Mouse (Mus musculus) neutrophil, adult 5-6 weeks (primary cell): ENCODE results near the gene Myh10. TPM values are rescaled to one million over a fixed set of nuclear protein-coding genes. Genes with fewer than 3 reads are reported as not detected.

ENCODE experiments used
- ATAC-seq: fragments of 151-379, 151-347 bp; 2 replicates; pipeline ENCODE4 v1.8.0; 2017; ENCODE audit warnings: mild to moderate bottlenecking, moderate TSS enrichment; ENCODE audit not compliant: insufficient number of reproducible peaks, poor library complexity, low FRiP score, severe bottlenecking; ENCODE audit errors: extremely low read depth
- total RNA-seq: library from RNA; stranded (forward); fragments of 200-1000 nt; gene quantifications from 2 replicates; pipeline ENCODE4 v1.2.3, GENCODE M21; 2017

Gene Myh10
- total RNA-seq, result not detected in 2 replicates

DNA sequence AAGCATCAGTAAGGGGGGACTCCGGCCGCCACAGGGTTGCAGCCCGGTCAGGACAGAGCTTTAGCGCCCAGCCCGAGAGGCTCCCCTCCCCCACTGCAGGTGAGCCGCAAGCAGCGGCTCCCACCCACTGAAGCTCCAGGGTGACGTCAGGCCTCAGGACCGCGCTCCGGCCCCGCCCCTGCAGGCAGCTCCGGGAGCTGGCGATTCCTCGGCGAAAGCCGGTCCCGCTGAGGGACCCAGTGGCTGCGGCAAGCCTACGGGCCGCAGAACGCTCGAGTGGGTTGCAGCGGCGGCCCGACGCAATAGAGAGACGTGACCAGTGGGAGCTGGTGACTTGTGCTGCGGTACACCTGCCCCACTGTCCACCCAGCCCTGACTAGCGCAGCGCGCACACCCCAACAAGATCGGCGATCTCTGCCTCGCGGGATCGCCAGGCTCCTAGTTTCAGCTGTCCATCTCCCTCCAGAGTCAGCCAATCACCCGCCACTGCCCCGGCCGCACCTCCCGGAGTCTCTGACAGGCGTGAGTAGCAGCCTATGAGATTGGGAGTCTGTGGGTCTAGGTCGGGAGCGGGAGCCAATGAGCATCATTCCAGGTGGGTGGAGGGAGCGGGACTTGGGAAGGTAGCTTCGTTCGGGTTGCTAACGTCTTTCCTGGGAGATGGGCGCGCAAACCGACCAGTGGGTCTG lies at the start of gene Myh10:
Gene Myh10, plus strand, starts transcription at position 239 of the 689 bp plus-strand sequence.
- peak; percentile 81 for ATAC-seq

DNA sequence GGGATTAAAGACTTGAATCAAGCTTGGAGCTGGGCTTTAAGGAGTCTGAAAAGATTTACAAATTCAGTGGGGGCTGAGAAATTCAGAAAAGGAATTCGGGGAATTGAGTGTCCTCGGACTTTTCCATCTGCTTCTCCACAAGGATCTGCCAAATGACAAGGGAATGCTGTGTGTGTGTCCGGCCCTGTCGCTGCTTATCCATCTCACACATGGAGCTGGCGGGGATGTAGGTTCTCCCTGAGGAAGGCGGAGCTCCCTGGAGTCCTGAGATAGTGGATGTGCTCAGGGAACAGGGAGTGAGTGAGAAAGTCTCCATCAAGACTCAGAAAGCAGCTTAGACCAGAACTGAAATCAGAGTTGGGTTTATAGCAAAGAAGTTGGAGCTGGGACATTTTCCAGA lies 46.6 kb upstream of the Myh10 start:
- ATAC-seq, result no peak

DNA sequence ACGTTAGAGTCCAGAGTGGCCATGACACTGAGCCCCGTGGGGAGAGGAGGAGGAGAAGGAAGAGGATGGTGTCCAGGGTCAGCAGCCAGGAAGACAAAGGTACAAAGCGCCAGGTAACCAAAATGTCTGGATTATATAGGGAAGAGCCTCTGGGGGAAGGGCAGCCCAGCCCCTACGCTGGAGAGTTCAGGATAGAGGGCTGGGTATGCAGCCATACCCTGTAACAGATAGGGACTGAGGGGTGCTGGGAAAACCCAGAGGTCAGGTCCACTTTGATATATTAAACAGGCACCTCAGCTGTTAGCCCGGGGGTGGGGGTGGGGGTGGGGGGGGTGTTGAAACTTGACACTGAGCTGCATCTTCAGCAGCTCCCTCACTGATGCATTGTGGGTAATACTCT lies 43.6 kb upstream of the Myh10 start:
- no peak for ATAC-seq

DNA sequence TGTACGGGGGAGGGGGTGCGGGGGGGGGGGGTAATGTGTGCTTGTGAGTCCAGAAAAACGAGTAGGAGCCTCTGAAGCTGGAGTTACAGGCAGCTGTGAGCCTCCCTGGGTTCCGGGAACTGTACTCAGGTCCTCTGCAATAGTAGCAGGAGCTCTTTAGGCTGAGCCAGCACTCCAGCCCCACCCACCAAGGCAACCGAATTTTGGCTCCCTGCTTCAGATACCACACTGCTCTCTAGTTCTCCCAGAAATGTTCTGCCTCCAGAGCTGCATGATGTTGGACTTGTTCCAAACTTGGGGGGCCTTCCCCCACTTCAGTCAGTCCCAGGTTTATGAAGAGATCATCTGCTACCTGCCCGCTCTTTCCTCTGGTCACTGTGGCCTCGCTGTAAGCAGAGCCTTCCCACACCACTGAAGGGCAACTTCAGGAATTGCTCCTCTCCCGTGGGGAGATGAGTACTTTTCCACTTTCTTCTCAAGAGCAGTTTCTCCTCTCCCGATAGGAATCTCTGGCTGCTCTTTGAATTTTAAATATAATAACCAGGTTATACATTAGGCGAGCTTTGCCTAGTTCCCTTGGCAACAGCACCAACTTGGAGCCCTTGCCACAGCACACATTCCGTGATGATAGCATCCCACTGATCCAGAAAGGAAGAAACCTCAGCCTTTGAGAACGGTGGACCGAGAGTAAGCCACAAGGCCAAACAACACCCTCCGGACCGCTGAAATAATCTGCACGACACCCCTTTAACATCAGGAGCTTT lies 42.8 kb upstream of the Myh10 start:
- no peak for ATAC-seq

- no peak for ATAC-seq
These were observed 39.8 kb upstream of the Myh10 start for GRCm38 (mm10) chr11:68651518-68651917.

- no peak for ATAC-seq
These were observed 35.8 kb upstream of the Myh10 start for GRCm38 (mm10) chr11:68655524-68655923.

GRCm38 (mm10) chr11:68656887-68657685 lies 34.3 kb upstream of the Myh10 start:
- no peak for ATAC-seq

- no peak for ATAC-seq
These were observed 33.5 kb upstream of the Myh10 start for GRCm38 (mm10) chr11:68657811-68658210.

DNA sequence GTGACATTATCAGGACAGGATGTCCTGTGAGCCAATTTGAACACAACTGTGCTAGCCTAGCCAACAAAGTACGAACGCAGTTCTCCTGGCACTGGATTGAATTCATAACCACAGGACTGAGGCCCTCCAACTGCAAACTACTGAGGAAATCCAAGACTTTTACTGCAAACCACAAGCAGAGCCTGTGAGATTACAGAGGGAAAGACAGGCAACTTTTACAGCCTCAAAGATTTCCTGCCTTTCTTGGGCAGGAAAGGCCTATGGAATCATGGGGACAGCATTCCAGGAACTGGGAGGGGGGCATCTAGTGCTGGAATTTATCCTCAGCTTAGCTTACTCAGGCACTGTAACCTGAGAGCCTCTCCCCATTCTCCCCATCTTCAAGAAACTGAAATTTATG lies 26.0 kb upstream of the Myh10 start:
- no peak for ATAC-seq

- ATAC-seq, result no peak
These were observed 25.1 kb upstream of the Myh10 start for GRCm38 (mm10) chr11:68666210-68666609.

DNA sequence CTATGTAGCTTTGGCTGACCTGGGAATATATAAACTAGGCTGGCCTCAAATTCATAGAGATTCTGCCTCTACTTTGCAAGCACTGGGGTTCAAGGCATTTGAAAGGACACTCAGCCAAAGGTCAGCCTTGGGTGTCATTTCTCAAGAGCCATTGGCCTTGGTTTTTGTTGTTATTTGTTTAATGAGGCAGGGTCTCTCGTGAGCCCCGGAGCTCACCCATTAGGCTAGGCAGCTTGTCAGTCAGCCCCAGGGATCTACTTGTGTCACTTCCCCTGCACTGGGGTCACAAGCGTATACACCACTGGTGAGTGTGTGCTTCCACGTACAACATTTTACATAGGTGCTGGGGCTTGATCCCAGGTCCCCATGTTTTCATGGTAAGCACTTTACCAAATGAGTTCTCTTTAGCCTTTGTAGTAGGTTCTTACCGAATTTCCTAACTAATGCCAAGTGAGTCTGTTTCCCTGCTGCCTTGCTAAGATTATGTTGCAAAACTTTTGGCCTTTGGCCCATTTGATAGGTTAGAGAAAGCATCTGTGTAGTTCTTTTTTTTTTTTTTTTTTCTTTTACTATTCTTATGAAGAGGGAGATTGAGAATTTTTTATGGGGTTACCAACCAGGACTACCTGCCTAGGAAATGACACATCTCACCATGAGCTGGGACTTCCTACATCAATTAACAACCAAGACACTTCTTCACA lies 18.9 kb upstream of the Myh10 start:
- ATAC-seq, result no peak

GRCm38 (mm10) chr11:68674071-68674470 lies 17.3 kb upstream of the Myh10 start:
- ATAC-seq, result no peak

GRCm38 (mm10) chr11:68674643-68675042 lies 16.7 kb upstream of the Myh10 start:
- ATAC-seq, result no peak

- ATAC-seq, result no peak
These were observed 16.1 kb upstream of the Myh10 start for GRCm38 (mm10) chr11:68675274-68675673.

DNA sequence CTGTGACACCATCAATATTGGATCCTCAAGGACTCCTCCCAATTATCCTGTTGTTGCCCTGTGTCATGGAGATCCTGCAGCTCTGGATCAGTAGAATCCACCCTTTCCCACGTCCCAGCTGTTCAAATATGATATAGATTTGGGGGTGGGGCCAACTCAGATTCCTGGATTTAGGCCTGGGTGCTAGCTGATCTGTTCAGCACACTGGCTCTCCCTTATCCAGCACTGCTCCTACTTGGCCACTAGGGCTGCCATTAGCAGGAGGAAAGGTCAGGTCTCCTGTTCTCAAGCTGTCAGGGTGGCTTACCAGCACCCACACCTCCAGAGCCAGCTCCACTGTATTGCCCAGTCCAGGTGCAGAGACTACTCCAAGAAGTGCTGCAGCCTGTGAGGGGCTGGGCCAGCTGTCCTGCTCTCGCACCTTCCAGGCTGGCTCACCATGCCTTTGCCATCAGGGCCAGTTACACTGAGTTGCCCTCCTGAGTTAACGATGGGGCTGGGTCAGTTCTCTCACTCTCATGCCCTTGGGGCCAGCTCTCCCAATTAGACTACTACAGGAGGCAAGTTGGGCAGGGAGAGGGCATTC lies 10.0 kb upstream of the Myh10 start:
- no peak for ATAC-seq

- ATAC-seq, result no peak
These were observed 9.1 kb upstream of the Myh10 start for GRCm38 (mm10) chr11:68682136-68682806.

GRCm38 (mm10) chr11:68686001-68686400 lies 5.4 kb upstream of the Myh10 start:
- no peak for ATAC-seq

- ATAC-seq, result no peak
These were observed 2.1 kb upstream of the Myh10 start for GRCm38 (mm10) chr11:68689304-68689703.
